Mouse (Mus musculus): ENCODE results near the gene Cdh22. TPM values are rescaled to one million over a fixed set of nuclear protein-coding genes. Genes with fewer than 3 reads are reported as not detected.

The Cdh22 gene
- polyA plus RNA-seq, 1 experiment from 2014 or later: 4.6 TPM

GRCm38 (mm10) chr2:165257151-165257834 is 22.6 kb upstream of the Cdh22 start:
- H3K4me1 ChIP-seq (replicated peaks; ENCODE audit: control insufficient read depth, insufficient read depth, low read length): peaks cover 3% of the 10 kb centered on the region
- H3K4me2 ChIP-seq (replicated peaks; ENCODE audit: low read depth, low read length): no peak overlapping the region
- DNase-seq (ENCODE audit: low spot score) (no peak), ATAC-seq (ENCODE audit: low FRiP score) (no peak)
- no peaks in the 10 kb centered on the region for H3K36me3 ChIP-seq (ENCODE audit: control insufficient read depth, insufficient read depth, low read length)
- no peak overlapping the region for H3K4me3 ChIP-seq (ENCODE audit: low read depth, low read length)
- H3K9me3 ChIP-seq (ENCODE audit: control insufficient read depth, low read length): no peaks in the 10 kb centered on the region
- H3K9ac ChIP-seq (ENCODE audit: low read depth, low read length): no peak overlapping the region
- no peak overlapping the region for H3K27ac ChIP-seq (ENCODE audit: low read depth, low read length)
- WGBS: 48% methylated on average over 11 of the region's 11 CpGs
- H3K27me3 ChIP-seq (ENCODE audit: control insufficient read depth, insufficient read depth, low read length): peaks cover 11% of the 10 kb centered on the region

GRCm38 (mm10) chr2:165256213-165256612 is 21.6 kb upstream of the Cdh22 start:
- Histone ChIP-seq H3K4me2 (replicated peaks; ENCODE audit: low read depth, low read length) (no peak overlapping the region), H3K27me3 (ENCODE audit: control insufficient read depth, insufficient read depth, low read length) (peaks cover 9% of the 10 kb centered on the region), H3K4me1 (replicated peaks; ENCODE audit: control insufficient read depth, insufficient read depth, low read length) (peaks cover 3% of the 10 kb centered on the region), H3K9me3 (ENCODE audit: control insufficient read depth, low read length) (no peaks in the 10 kb centered on the region), H3K4me3 (ENCODE audit: low read depth, low read length) (no peak overlapping the region), H3K27ac (ENCODE audit: low read depth, low read length) (no peak overlapping the region), H3K9ac (ENCODE audit: low read depth, low read length) (no peak overlapping the region), H3K36me3 (ENCODE audit: control insufficient read depth, insufficient read depth, low read length) (no peaks in the 10 kb centered on the region)
- no peak for ATAC-seq (ENCODE audit: low FRiP score)
- 60% methylated on average over 10 of the region's 10 CpGs for WGBS
- DNase-seq (ENCODE audit: low spot score): no peak

GRCm38 (mm10) chr2:165253867-165254266 is 19.2 kb upstream of the Cdh22 start:
- 13% methylated on average over 10 of the region's 10 CpGs for WGBS
- Histone ChIP-seq H3K9ac (ENCODE audit: low read depth, low read length) (no peak overlapping the region), H3K27ac (ENCODE audit: low read depth, low read length) (no peak overlapping the region), H3K27me3 (ENCODE audit: control insufficient read depth, insufficient read depth, low read length) (peaks cover 9% of the 10 kb centered on the region), H3K4me3 (ENCODE audit: low read depth, low read length) (no peak overlapping the region), H3K9me3 (ENCODE audit: control insufficient read depth, low read length) (no peaks in the 10 kb centered on the region), H3K4me2 (replicated peaks; ENCODE audit: low read depth, low read length) (no peak overlapping the region), H3K4me1 (replicated peaks; ENCODE audit: control insufficient read depth, insufficient read depth, low read length) (peaks cover 3% of the 10 kb centered on the region), H3K36me3 (ENCODE audit: control insufficient read depth, insufficient read depth, low read length) (no peaks in the 10 kb centered on the region)
- no peak for DNase-seq (ENCODE audit: low spot score)
- ATAC-seq (ENCODE audit: low FRiP score): no peak

GRCm38 (mm10) chr2:165253269-165253668 is 18.6 kb upstream of the Cdh22 start:
- Histone ChIP-seq H3K9me3 (ENCODE audit: control insufficient read depth, low read length) (no peaks in the 10 kb centered on the region), H3K9ac (ENCODE audit: low read depth, low read length) (no peak overlapping the region), H3K4me1 (replicated peaks; ENCODE audit: control insufficient read depth, insufficient read depth, low read length) (peaks cover 3% of the 10 kb centered on the region), H3K4me3 (ENCODE audit: low read depth, low read length) (no peak overlapping the region), H3K27me3 (ENCODE audit: control insufficient read depth, insufficient read depth, low read length) (peaks cover 9% of the 10 kb centered on the region), H3K4me2 (replicated peaks; ENCODE audit: low read depth, low read length) (no peak overlapping the region), H3K27ac (ENCODE audit: low read depth, low read length) (no peak overlapping the region), H3K36me3 (ENCODE audit: control insufficient read depth, insufficient read depth, low read length) (no peaks in the 10 kb centered on the region)
- WGBS: 75% methylated on average over 8 of the region's 8 CpGs
- DNase-seq (ENCODE audit: low spot score): no peak
- no peak for ATAC-seq (ENCODE audit: low FRiP score)

GRCm38 (mm10) chr2:165252801-165253200 is 18.1 kb upstream of the Cdh22 start:
- Histone ChIP-seq H3K4me3 (ENCODE audit: low read depth, low read length) (no peak overlapping the region), H3K4me1 (replicated peaks; ENCODE audit: control insufficient read depth, insufficient read depth, low read length) (peaks cover 3% of the 10 kb centered on the region), H3K27me3 (ENCODE audit: control insufficient read depth, insufficient read depth, low read length) (peaks cover 9% of the 10 kb centered on the region), H3K27ac (ENCODE audit: low read depth, low read length) (no peak overlapping the region), H3K36me3 (ENCODE audit: control insufficient read depth, insufficient read depth, low read length) (no peaks in the 10 kb centered on the region), H3K9me3 (ENCODE audit: control insufficient read depth, low read length) (no peaks in the 10 kb centered on the region), H3K4me2 (replicated peaks; ENCODE audit: low read depth, low read length) (no peak overlapping the region), H3K9ac (ENCODE audit: low read depth, low read length) (no peak overlapping the region)
- DNase-seq (ENCODE audit: low spot score): no peak
- 52% methylated on average over 9 of the region's 9 CpGs for WGBS
- ATAC-seq (ENCODE audit: low FRiP score): no peak

- DNase-seq (ENCODE audit: low spot score) (no peak), ATAC-seq (ENCODE audit: low FRiP score) (no peak)
- H3K27me3 ChIP-seq (ENCODE audit: control insufficient read depth, insufficient read depth, low read length): peaks cover 9% of the 10 kb centered on the region
- no peak overlapping the region for H3K9ac ChIP-seq (ENCODE audit: low read depth, low read length)
- H3K27ac ChIP-seq (ENCODE audit: low read depth, low read length): no peak overlapping the region
- no peaks in the 10 kb centered on the region for H3K9me3 ChIP-seq (ENCODE audit: control insufficient read depth, low read length)
- WGBS: 74% methylated on average over 8 of the region's 8 CpGs
- H3K4me2 ChIP-seq (replicated peaks; ENCODE audit: low read depth, low read length): no peak overlapping the region
- H3K36me3 ChIP-seq (ENCODE audit: control insufficient read depth, insufficient read depth, low read length): no peaks in the 10 kb centered on the region
- peaks cover 3% of the 10 kb centered on the region for H3K4me1 ChIP-seq (replicated peaks; ENCODE audit: control insufficient read depth, insufficient read depth, low read length)
- H3K4me3 ChIP-seq (ENCODE audit: low read depth, low read length): no peak overlapping the region
Measured at GRCm38 (mm10) chr2:165252381-165252780, 17.7 kb upstream of the Cdh22 start.

- no peak for DNase-seq (ENCODE audit: low spot score)
- H3K36me3 ChIP-seq (ENCODE audit: control insufficient read depth, insufficient read depth, low read length): no peaks in the 10 kb centered on the region
- peaks cover 13% of the 10 kb centered on the region for H3K27me3 ChIP-seq (ENCODE audit: control insufficient read depth, insufficient read depth, low read length)
- ATAC-seq (ENCODE audit: low FRiP score): no peak
- no peak overlapping the region for H3K27ac ChIP-seq (ENCODE audit: low read depth, low read length)
- no peak overlapping the region for H3K4me2 ChIP-seq (replicated peaks; ENCODE audit: low read depth, low read length)
- WGBS: 70% methylated on average over 1 of the region's 1 CpGs
- no peak overlapping the region for H3K9ac ChIP-seq (ENCODE audit: low read depth, low read length)
- H3K4me1 ChIP-seq (replicated peaks; ENCODE audit: control insufficient read depth, insufficient read depth, low read length): peaks cover 3% of the 10 kb centered on the region
- no peak overlapping the region for H3K4me3 ChIP-seq (ENCODE audit: low read depth, low read length)
- no peaks in the 10 kb centered on the region for H3K9me3 ChIP-seq (ENCODE audit: control insufficient read depth, low read length)
Measured at GRCm38 (mm10) chr2:165250903-165251302, 16.2 kb upstream of the Cdh22 start.

- DNase-seq (ENCODE audit: low spot score) (no peak), ATAC-seq (ENCODE audit: low FRiP score) (no peak)
- H3K27ac ChIP-seq (ENCODE audit: low read depth, low read length): no peak overlapping the region
- H3K9ac ChIP-seq (ENCODE audit: low read depth, low read length): no peak overlapping the region
- H3K4me1 ChIP-seq (replicated peaks; ENCODE audit: control insufficient read depth, insufficient read depth, low read length): no peaks in the 10 kb centered on the region; the same call in 1 of the 2 replicates
- H3K4me2 ChIP-seq (replicated peaks; ENCODE audit: low read depth, low read length): no peak overlapping the region
- no peaks in the 10 kb centered on the region for H3K9me3 ChIP-seq (ENCODE audit: control insufficient read depth, low read length)
- no peaks in the 10 kb centered on the region for H3K36me3 ChIP-seq (ENCODE audit: control insufficient read depth, insufficient read depth, low read length)
- 20% methylated on average over 3 of the region's 3 CpGs for WGBS
- no peak overlapping the region for H3K4me3 ChIP-seq (ENCODE audit: low read depth, low read length)
- peaks cover 17% of the 10 kb centered on the region for H3K27me3 ChIP-seq (ENCODE audit: control insufficient read depth, insufficient read depth, low read length)
Measured at GRCm38 (mm10) chr2:165248967-165249366, 14.3 kb upstream of the Cdh22 start.

GRCm38 (mm10) chr2:165246349-165246748 is 11.7 kb upstream of the Cdh22 start:
- peaks cover 5% of the 10 kb centered on the region for H3K4me1 ChIP-seq (replicated peaks; ENCODE audit: control insufficient read depth, insufficient read depth, low read length)

More at GRCm38 (mm10) chr2:165246349-165246748, 11.7 kb upstream of the Cdh22 start:
- Histone ChIP-seq H3K9me3 (ENCODE audit: control insufficient read depth, low read length) (no peaks in the 10 kb centered on the region), H3K4me2 (replicated peaks; ENCODE audit: low read depth, low read length) (no peak overlapping the region), H3K4me3 (ENCODE audit: low read depth, low read length) (no peak overlapping the region), H3K36me3 (ENCODE audit: control insufficient read depth, insufficient read depth, low read length) (no peaks in the 10 kb centered on the region), H3K9ac (ENCODE audit: low read depth, low read length) (no peak overlapping the region), H3K27ac (ENCODE audit: low read depth, low read length) (no peak overlapping the region), H3K27me3 (ENCODE audit: control insufficient read depth, insufficient read depth, low read length) (peaks cover 32% of the 10 kb centered on the region)
- 6% methylated on average over 11 of the region's 11 CpGs for WGBS
- DNase-seq (ENCODE audit: low spot score): no peak
- no peak for ATAC-seq (ENCODE audit: low FRiP score)

Data from hindbrain, embryonic 11.5 days (tissue).